Mouse (Mus musculus): ENCODE measurements around the gene 1700042G07Rik. TPM values are rescaled to one million over a fixed set of nuclear protein-coding genes. Genes with fewer than 3 reads are reported as not detected.

The 1700042G07Rik gene
- total RNA-seq (2021): not detected
- long read RNA-seq: 0 reads

GRCm38 (mm10) chr4:116173072-116173471 is at the start of gene 1700042G07Rik, which contains the start of gene Gm49337:
Gene 1700042G07Rik, plus strand, starts transcription at chr4:116173372.
Gene Gm49337, plus strand, starts transcription at chr4:116173384.
- no peak for DNase-seq (ENCODE audit: low spot score in 2 of 2)

DNA sequence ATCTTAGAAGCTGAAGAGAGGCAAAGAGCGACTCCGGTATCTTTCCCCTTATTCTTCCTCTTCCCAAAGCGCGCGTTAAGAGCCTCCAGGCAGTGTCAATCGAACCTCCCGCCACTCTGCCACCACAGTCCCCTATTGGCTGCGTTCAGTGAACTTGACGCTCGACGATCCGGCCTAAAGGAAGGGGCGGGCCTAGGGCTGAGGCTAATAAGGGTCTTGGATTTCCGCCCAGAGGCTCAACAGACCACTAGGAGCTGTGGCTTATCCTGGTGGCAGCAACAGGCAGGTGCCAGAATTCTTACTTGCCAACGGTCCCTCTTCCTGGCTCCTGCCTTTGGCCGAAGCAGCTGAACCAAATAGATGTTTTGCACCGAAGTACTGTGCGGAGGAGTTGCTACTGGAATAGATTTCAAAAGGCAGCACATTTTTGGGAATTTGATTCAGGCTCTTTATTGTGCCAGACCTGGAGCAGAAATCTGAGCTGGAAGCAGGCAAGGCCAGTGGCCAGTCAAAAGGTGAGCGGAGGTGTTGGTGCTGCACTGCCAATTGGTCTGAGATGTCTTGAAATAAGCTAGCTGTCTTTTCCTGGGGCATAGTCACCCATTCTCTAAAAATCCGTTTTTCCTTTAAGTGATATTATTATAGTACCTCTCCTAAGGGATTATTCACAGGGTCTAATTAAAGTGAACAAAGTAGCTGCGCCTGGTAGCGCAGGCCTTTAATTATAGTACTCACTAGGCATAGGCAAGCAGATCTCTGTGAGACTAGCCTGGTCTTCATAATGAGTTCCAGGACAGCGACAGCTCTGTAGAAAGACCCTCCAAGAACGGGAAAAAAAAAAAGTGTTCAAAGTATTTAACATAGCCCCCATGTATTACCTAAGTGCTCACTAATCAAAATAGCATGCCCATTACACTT is 49.3 kb upstream of the 1700042G07Rik start, which contains the start of the genes Rad54l and Pomgnt1:
Gene Rad54l, minus strand, starts transcription at position 89 of the 918 bp plus-strand sequence.
Gene Pomgnt1, plus strand, starts transcription at position 239 of the 918 bp plus-strand sequence.
- peak; percentile 72 to 78 for DNase-seq (ENCODE audit: low spot score in 2 of 2)

- DNase-seq (ENCODE audit: low spot score in 2 of 2): peak in 1 of 2 experiments; percentile 26
Measured at GRCm38 (mm10) chr4:116125803-116126386, 47.3 kb upstream of the 1700042G07Rik start.

DNA sequence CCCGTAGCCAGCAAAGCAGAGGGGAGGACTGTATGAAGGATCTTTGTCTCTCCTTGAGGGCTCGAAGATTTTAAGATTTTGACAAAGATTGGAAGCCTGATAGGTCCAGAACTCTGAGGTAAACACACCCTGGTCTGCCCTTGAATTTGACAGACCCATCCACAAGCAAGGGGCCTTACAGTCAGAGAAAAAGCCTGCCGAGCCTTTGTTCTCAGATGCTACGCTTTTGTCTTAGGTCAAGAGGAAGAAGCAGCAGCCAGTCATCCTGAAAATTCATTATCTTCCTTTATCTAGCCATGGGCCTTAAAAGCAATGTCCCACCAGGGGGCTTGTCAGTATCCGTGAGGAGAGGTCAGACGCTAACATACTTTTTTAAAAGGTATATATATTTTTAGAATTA is 45.2 kb upstream of the 1700042G07Rik start:
- DNase-seq (ENCODE audit: low spot score in 2 of 2): no peak

GRCm38 (mm10) chr4:116133126-116133525 is 40.0 kb upstream of the 1700042G07Rik start:
- no peak for DNase-seq (ENCODE audit: low spot score in 2 of 2)

DNA sequence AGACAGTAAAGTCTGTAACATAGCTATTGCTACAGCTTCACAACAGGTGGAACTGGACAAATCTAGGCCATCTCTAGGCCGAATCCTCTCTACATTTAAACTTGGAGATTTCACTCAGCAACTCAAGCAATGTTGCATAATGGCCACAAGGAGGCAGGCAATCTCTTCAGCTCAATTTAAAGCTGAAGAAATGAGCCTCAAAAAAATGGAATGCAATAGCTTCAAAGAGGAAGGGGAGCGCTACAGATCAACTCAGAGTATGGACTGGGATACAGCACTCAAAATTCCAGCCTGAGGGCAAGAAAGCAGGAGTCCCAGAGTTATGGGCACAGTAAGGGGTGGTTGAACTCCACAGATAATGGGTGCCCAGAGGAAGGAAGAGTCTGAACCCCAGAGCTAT is 38.2 kb upstream of the 1700042G07Rik start:
- peak in 1 of 2 experiments; percentile 43 for DNase-seq (ENCODE audit: low spot score in 2 of 2)

DNA sequence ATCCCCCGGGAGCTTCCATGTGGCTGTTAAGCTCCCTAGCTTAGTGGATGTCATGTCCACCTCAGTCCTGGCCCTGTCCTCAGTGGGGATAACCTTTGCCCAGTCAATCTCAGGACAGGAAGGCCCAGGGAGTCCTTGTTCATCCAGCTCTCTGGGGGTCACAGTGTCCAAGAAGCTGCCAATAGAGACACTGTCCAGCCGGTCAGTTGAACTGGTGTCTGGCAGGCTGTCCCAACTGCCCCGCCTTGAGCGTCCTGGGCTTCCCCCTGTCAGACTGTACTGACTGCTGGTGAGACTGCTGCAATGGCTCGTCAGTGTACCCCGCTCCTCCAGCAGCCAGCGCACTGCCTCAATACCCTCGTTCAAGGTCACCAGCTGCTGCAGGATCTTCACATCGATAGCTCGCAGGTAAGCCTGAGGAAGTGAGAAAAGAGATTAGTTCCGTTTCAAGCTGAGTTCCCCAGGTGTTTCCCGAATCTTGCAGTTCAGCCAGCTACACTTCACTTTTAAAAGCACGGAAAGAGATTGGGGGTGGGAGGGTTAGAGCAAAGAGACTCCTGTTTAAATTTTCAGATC is 35.7 kb upstream of the 1700042G07Rik start:
- DNase-seq (ENCODE audit: low spot score in 2 of 2): no peak

DNA sequence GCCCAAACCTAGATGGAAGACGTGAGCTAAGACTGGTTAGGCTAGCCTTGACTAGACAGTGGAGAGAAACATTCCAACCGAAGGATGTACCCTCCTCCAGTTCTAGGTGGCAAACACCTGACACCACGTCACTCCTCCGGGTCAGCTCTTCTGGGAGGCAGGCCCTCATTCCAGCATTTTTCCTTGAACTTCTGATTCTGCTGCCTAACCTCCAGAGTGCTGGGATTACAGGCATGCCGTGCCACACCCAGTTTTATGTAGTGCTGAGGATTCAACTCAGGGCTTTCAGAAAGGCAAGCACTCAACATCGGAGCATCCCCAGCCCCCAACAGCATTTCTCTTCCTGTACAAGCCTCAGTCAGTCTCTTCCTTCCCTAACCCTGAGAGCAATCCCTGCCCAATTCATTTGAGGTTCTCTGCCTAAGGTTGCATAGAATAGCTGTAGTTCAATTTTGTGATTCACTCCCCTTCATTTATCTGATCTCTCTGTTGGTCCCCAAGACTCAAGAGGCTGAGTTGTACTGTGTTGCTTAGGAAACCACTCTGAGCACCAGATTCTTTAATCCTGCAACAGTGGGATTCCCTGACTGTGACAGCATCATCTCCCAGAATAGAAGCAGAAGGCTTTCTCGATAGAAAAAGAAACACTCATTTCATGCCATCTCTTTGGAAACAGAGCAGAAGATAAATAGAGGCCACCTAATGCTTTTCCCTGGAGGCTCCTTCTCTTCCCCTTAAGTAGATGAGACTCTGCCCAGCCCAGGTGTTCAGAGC is 32.2 kb upstream of the 1700042G07Rik start:
- no peak for DNase-seq (ENCODE audit: low spot score in 2 of 2)

- no peak for DNase-seq (ENCODE audit: low spot score in 2 of 2)
Measured at GRCm38 (mm10) chr4:116141736-116142135, 31.4 kb upstream of the 1700042G07Rik start.

DNA sequence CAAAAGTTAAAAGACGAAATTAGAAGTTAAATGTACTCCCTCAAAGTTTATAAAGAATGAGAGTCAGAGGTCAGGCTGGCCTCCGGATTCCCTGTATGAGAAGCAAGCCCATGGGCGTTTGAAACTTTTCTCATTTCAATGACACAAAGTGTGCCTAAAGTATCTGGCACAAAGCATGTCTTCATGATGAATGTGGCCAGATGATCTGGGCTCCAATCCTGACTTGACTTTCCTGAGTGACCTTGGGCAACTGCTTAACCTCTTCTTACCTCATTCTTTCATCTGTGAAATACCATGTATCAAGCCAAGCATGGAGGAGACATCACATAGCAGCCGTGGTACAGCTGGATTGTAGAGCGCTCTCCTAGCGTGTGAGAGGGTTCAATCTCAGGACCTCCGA is 30.9 kb upstream of the 1700042G07Rik start:
- no peak for DNase-seq (ENCODE audit: low spot score in 2 of 2)

- DNase-seq (ENCODE audit: low spot score in 2 of 2): no peak
Measured at GRCm38 (mm10) chr4:116143317-116143811, 29.8 kb upstream of the 1700042G07Rik start.

GRCm38 (mm10) chr4:116143891-116144717 is 29.1 kb upstream of the 1700042G07Rik start:
- DNase-seq (ENCODE audit: low spot score in 2 of 2): peak; percentile 64 to 78

GRCm38 (mm10) chr4:116149812-116150155 is 23.4 kb upstream of the 1700042G07Rik start:
- no peak for DNase-seq (ENCODE audit: low spot score in 2 of 2)

- DNase-seq (ENCODE audit: low spot score in 2 of 2): peak in 1 of 2 experiments; percentile 47
Measured at GRCm38 (mm10) chr4:116150156-116150861, 22.9 kb upstream of the 1700042G07Rik start.

- no peak for DNase-seq (ENCODE audit: low spot score in 2 of 2)
Measured at GRCm38 (mm10) chr4:116150862-116151221, 22.3 kb upstream of the 1700042G07Rik start.

- DNase-seq (ENCODE audit: low spot score in 2 of 2): no peak
Measured at GRCm38 (mm10) chr4:116151238-116151637, 21.9 kb upstream of the 1700042G07Rik start, which contains the start of gene Lurap1. Gene Lurap1, minus strand, starts transcription at chr4:116151338.

DNA sequence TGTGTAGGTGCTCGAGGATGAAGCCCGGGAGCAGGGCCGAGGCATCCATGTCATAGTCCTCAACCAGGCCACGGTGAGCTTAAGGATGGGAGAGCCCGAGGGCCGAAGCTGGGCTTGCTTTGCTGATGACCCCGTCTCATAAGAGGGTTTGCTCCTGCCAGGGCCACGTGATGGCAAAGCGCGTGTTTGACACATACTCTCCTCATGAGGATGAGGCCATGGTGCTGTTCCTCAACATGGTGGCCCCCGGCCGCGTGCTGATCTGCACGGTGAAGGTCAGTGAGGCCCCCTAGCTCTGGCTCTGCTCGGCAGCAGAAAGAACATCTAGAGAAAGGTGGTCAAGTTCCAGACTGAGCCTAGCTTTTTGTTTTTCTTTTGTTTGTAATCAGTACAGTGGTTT is 20.5 kb upstream of the 1700042G07Rik start:
- DNase-seq (ENCODE audit: low spot score in 2 of 2): no peak

DNA sequence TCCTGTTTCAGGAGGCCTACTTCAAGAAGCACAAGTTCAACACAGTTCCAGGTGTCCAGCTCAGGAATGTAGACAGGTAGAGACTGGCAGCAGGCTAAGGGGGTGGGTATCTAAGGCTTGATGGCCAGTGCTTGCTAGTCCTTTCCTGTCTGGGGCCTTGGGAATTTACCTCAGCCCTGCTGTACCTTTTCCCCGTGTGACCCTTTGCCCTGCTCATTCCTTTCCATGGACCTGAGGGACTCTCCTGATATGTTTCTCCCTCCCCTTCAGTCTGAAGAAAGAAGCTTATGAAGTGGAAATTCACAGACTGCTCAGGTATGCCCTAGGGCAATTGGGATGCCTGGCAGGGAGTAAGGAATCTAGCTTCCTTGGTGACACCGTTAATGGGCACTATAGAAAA is 15.3 kb upstream of the 1700042G07Rik start:
- no peak for DNase-seq (ENCODE audit: low spot score in 2 of 2)

DNA sequence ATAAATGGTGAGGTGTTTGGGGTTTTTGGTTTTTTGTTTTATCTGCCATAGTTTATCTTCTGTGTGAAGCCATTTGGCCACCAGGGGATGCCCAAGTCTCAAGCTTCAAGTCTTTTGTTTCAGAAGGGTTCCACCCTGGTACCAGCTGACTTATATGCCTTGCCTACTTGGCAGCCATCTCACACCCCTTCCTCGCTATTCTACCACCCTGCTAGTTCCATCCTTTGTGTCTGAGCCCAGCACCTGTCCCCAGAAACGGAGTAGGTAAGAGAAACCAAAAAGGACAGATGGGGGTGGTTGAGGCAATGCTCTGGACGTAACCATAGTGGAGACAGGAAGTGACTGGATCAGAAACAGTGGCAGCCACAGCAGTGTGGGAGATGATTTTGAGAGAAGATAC is 13.3 kb upstream of the 1700042G07Rik start:
- DNase-seq (ENCODE audit: low spot score in 2 of 2): no peak

Data from layer of hippocampus, adult 18-20 months (tissue).